Mouse (Mus musculus): ENCODE measurements around the gene Mmp15.

Gene Mmp15

DNA sequence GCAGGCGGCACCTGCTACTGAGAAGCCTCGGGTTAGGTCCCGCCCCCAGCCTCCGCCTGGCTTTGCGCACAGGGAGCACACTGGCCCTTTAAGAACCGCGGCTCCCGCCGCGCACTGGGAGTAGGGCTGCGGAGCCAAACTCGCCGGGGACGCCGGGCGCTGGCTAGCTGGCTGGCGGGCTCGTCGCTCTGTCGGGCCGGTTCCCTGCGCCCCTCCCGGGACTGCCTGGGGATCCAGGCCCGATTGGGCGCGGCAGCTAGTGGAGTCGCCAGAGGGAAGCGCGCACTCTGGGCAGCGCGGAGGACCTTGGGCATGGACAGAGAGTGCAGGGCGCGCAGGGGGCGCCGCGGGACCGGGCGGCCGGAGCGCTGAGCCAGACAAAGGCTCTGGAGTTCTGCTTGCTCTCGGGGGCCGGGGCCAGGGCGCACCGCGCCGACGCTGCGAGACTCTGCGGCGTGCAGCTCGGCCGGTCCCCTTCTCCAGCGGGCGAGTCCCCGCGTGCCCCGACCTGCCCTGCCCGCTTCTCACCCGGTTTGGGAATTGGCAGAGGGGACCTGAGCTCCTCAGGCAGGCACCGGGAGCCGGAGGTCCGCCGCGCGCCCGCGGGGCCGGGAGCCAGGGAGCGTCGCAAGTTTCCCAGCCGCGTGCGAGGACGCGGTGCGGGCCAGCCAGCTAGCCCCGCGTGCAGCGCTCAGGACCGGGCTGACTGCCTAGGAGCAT lies at the start of gene Mmp15:
Gene Mmp15 (plus strand): TSS at position 118 of the 720 bp plus-strand sequence.
- DNase-seq (ENCODE audit: low read depth) = no peak

DNA sequence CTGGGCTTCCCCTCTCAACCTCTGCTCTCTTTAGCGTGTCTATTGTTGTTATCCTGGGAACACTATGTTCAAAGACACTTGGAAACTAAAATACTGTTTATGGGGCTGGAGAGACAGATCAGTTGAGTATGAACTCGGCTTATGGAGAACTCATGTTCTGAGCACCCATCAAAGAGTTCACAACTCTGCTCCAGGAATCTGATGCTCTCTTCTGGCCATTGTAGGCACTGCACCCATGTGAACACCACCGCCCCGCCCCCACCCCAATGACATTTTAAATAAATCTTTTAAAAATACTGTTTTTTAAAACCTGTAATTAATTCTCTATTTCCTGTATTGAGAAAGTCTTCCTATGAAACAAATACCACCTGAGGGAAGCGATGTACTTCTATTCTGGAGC lies 49.7 kb upstream of the Mmp15 start:
- peak; percentile 65 for DNase-seq (ENCODE audit: low read depth)

DNA sequence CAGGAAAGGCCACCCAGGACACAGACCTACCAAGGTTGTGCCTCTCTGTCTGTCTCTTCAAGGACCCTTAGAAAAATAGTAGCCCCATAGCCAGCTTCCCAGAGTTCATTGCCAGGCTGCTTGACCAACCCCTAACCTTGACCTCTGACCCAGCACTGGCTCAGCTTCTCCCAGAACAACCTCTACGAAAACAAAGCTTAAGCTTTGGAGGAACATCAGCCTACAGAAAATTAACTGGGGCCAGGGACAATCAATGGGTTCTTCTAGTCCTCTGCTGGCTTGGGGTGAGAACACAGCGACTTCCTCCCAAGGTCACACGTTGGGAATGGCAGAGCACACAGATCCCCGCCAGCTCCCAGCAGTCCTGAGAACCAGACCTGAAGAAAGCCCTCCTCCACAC lies 46.5 kb upstream of the Mmp15 start:
- no peak for DNase-seq (ENCODE audit: low read depth)

DNA sequence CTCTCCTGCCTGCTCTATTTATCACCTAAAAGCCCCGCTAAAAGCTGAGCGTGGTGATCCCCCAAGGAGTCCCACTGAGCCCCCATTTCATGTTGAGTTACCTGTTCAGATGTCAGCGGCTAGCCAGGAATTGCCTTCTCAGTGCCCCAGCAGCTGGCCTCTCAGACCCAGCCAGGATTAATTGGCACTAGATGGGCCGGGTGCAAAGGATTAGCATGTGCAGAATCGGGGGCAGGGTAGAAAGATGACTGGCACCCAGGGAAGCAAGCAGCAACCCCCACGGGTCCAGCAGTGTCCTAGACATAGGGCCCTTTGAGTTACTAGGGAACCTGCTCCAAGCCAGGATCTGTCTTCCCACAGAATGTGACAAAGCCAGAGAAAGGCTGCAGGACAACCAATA lies 45.6 kb upstream of the Mmp15 start, which contains the start of gene Cngb1:
Gene Cngb1 (minus strand): TSS at position 155 of the 400 bp plus-strand sequence.
- DNase-seq (ENCODE audit: low read depth) = no peak

DNA sequence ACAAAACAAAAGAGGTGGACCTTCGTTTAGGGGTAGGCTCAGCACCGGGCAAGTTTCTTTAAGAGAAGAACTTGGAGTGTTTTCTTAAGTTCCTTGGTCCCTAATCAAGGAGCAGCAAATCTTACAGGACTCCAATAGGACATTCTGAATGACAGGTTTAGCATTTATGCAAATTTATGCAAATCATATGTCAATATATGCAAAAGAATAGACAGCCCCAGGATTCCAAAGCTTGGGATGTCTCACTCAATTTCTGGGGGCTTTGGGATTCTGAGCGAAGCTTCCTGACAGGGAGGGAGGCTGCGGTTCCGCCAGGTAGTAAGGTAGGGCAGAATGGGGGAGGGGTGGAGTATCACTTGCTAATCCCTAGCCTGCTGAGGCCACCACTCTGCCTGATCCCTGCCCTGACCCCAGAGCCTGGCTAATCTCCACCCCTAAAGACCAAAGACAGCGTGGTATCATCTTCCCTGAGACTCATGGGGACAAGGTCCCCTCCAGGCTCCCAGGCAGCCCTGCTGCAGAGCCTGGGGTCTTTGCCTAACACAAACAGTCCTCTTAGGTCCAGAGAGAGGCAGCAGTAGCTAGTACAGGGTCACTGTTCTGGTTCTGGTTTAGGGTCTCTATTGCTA lies 41.6 kb upstream of the Mmp15 start, which contains the start of gene Tepp:
Gene Tepp (plus strand): TSS at position 225 of the 629 bp plus-strand sequence.
- DNase-seq (ENCODE audit: low read depth) = no peak

DNA sequence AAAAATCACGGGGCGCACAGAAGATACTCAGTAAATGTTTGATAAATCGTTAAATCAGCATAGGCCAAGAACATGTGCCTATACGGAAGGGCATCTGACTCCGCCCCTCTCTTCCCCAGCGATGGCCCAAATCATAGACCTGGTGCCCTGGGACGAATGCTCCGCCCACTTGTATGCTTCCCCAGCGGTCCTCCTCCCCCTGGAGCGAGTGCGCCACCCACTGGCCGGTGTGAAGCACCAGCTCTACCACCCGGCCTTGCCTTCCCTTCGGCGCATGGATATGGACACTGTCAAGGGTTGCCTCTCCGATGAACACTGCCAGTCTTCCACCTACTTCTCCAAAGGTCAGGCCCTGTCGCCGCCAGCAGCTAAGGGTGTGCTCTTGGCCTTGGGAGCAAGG lies 39.2 kb upstream of the Mmp15 start:
- DNase-seq (ENCODE audit: low read depth) = peak; percentile 78

DNA sequence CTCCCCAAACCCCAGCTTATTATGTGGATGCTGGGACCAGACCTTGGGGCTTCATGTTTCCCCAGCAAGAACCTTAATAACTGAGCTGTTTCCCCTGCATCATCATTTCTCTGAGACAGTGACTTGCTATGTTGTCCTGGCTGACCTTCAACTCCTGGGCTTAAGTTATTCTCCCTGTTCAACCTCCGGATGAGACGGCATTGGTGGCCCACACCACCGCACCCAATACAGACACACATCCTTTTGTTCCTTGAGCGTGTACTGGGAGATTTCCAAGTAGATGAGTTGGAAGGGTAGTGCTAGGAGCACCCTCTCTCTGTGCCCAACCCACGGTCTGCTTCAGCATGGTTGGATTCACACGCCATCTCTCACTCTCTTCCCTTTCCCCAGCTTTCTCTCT lies 38.2 kb upstream of the Mmp15 start:
- DNase-seq (ENCODE audit: low read depth) = no peak

DNA sequence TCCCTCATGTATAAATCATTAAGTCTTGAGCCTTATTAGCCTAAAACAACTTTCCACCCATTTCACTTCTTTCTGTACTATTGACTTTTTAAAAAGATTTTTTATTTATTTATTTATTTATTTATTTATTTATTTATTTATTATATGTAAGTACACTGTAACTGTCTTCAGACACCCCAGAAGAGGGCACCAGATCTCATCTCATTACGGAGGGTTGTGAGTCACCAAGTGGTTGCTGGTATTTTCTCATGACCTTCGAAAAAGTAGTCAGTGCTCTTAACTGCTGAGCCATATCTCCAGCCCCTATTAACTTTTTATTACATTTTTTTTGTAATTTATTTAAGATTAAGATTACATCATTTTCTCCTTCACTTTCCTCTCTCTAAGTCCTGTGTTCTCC lies 37.4 kb upstream of the Mmp15 start:
- DNase-seq (ENCODE audit: low read depth) = peak; percentile 78

DNA sequence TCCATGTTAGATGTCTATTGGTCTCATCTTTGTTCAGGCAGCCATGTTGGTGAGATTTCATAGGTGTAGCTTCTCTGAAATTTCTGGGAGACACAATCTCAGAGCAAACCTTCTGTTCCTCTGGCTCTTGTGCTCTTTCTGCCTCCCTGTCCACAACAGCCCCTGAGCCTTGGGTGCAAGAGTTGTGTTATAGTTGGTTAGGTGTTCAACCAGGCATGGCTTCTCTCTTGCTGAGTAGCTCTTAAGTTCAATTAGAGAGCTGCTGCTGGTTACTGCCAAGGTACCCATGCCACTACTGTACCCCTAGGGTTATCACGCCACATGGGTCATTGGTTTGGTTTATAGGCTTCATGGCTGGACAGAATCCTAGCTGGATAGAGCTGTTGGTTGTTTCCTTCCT lies 36.7 kb upstream of the Mmp15 start:
- no peak for DNase-seq (ENCODE audit: low read depth)

DNA sequence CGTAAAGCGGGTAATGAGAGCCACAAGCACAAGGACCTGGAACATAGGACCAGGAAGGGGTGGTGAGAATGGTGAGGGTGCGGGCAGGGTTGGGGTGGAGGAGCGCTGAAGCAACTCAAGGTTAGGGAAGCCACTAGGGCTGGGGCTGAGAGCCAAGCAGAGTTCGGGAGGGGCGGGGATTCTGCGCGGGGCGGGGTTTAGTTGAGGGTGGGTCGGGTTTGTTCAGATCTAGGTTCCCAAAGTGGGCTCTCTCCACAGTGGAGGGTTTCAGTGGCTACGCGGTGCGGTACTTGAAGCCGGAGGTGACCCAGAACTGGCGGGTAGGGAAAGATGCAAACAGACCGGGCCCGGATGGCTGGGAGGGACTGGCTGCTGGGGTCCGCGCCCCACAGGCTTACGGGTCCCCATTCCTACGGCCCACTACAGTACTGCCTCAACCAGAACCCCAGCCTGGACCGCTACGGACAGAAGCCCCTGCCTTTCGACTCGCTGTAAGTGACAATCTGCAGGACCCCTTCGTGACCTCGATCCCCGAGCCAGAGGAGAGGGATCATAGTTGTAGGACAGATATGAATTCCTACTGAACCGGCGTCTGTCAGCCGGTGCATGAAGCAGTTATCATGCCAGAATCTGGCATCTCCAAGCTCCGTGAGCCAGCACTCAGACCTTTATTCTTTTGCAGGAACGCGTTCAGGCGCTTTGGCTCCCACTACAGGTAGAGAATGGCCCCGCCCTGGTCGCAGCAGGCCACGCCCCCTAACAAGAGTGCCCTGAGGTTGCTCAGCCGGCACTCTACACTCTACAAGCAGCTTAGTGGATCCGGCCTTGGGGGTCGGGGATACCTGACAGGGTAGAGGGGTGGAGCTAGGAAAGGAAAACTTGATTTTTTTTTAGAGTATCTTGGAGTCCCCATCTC lies 31.6 kb upstream of the Mmp15 start:
- no peak for DNase-seq (ENCODE audit: low read depth)

DNA sequence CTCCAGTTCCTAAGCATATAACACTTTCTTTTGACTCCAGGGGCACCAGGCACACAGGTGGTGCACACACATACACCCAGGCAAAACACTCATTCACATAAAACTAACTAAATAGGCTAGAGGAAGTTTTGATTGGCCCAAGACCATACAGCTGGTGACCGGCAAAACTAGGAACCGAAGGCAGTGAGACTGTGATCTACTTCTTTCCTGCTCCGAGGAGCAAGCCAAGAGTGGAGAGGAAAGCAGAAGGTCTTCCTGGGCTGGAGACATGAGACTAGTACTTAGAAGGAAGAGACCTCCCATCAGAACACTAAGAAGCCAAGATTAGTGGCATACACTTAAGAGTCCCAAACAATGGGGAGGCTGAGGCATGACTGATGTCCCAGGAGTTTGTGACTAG lies 28.9 kb upstream of the Mmp15 start:
- DNase-seq (ENCODE audit: low read depth) = no peak

DNA sequence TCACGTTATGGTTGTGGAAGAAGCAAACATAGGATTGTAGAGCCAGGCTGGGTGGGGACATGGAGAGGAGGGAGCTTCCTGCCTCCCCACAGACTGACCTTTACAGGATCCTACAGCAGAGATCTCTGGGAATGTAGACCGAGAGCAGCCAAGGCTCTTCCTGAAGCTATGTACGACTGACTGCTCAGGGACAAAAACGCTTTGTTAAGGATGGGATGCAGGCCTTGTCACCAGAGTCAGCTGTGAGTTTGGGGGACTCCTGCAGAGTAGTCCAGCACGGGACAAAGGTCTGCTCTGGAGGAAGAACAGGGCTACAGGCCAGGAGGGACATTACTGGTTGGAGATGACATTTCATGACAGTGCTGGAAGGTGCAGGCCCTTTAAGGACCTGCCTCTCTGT lies 27.4 kb upstream of the Mmp15 start:
- DNase-seq (ENCODE audit: low read depth) = no peak

DNA sequence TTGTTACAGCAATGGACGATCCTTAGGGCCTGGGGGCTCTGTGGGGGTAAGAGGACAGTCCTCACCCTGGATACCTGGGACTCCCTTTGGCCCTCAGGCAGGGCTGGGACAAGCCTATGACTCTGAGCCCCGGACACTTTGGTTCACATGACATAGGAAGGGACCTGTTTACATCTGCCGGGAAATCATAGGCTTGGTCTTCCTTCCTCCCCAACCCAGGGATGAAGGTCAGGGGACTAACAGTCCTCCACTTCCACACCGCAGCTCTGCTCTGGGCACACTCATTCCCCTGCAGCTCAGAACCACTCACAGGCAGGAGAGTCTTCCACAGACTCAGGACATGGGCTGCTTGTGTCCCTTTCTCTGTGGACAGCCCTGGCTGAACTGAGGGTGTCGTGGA lies 25.2 kb upstream of the Mmp15 start:
- DNase-seq (ENCODE audit: low read depth) = no peak

DNA sequence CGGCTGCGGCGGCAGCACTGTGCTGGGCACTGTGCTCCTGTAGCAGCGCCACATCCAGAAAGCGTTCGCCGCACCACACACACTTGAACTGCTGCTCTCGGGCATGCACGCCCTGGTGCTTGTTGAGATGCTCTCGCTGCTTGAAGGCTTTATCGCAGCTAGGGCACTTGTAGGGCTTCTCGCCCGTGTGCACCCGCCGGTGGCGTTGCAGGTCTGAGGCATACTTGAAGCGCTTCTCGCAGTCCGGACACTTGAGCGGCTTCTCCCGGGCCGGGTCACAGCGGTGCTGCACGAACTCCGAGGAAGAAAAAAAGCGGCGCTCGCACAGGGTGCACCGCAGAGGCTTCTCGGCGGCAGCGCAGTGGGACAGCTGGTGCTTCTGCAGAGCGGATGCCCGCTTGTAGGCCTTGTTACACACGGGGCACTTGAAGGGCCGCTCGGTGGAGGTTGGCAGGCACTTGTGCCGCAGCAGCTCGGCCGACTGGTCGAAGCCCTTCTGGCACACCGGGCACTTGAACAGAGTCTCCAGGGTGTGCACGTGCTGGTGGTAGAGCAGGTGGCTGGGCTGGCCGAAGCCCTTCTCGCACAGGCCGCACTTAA lies 24.1 kb upstream of the Mmp15 start:
- no peak for DNase-seq (ENCODE audit: low read depth)

DNA sequence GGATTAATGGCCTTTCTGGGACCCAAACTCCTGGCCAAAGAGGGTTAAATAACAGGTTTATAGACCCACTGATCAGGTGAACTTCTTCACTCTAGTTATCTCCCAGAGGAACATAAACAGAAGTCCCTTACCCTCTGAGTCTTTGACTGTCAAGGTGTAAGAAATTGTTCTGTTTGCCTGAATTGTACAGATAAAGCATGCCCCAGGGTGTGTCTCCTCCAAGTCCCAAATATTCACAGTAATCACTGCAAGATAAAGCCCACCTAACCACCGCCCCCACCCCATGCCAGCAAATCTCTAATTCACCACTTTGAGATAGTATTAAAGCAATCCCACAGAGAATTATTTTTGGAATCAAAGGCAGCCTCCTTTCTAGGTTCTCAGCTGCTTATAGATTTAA lies 21.7 kb upstream of the Mmp15 start:
- DNase-seq (ENCODE audit: low read depth) = no peak

DNA sequence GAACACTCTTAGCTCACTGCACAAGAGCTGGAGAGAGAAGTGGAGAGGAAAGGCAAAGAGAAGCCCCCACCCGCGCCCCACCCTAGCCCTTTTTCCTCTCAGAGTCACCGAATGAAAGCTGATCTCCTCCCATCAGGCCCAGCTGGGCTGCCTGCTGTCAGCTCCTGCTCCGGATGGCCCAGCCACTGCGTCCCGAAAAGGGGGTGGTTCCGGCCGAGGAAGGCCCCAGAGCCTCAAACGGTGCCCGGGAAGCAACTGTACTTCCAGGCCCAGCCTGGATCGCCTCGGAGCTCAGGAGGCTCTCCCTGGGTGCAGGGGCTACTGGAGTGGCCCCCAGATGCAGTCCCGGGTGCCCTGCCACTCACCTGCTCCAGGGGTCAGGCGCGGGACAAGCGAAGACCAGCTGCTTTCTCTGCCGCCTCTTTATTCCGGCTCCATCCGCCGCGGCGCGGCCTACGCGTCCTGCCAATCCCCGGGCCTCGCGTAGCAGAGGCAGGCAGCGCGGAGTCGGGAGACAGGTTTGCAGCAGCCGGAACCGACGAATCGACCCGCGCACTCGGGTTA lies 20.8 kb upstream of the Mmp15 start:
- DNase-seq (ENCODE audit: low read depth) = peak; percentile 73

DNA sequence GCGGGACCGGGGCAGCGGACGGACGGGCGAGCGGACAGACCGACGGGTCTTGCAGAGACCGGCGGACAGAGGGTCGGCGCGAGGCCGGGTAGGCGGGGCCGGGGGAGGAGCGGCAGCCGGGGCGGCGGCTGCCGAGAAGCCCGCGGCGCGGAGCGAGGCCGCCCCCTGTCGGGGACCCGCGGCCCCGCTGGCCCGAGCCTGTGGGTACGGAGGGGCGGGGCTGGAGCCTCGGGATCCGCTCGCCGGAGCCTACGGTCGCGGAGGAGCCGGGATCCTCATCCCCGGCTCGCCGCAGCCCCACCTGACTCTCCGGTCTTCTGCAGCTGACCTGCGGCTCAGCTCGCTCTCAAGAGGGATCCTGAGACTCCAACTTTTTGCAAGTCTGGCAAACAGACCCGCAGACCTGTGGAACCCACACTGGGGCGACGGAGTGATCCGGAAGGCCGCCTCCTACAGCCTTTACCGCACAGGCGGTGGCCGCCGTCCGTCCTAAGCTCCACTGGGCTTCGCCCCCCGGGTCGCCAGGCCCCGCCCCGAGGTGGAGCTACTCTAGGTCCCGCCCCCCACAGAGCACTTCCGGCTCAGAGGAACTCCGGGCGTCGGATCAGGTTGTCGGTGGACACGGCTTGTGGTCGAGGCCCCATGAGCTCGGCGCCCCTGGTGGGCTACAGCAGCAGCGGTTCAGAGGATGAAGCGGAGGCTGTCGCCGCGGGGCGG lies 20.2 kb upstream of the Mmp15 start, which contains the start of the genes Zfp319 and Usb1:
Gene Zfp319 (minus strand): TSS at position 231 of the 717 bp plus-strand sequence.
Gene Usb1 (plus strand): TSS at position 565 of the 717 bp plus-strand sequence.
- DNase-seq (ENCODE audit: low read depth) = peak; percentile 97

DNA sequence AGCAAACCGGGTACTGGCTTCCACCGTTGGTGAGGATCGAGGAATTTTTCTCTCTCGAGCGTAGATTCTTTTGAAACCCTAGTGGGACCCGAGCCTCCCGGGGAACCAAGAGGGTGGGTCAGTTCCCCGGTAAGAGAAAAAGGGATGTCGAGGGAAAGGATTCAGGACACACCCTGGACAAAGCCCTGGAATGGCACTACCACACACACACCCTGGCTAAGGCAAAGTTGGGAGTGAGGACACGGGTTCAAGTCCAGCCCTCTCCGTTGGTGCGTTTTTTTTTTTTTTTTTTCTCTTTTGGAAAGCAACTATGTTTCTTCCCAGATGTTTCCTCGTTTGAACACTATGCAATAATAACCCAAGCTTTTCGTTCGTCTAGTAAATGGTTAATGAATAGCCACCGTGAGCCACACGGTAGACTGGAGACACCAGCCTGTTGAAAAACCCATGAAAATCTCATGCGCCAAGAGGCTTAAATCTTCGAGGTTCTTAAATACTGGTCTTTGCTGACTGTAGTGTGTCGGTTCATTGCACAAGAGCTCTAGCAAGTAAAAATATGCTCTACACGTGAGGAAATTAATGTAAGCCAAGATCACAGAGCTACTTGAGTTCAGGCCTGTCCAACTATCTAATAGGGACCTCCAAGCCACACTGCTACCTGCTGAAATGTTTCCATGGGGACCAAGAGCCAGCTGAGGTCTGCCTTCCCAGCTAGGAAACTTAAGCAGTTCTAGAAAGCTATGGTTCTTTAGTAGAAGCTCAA lies 19.4 kb upstream of the Mmp15 start:
- peak; percentile 41 for DNase-seq (ENCODE audit: low read depth)

DNA sequence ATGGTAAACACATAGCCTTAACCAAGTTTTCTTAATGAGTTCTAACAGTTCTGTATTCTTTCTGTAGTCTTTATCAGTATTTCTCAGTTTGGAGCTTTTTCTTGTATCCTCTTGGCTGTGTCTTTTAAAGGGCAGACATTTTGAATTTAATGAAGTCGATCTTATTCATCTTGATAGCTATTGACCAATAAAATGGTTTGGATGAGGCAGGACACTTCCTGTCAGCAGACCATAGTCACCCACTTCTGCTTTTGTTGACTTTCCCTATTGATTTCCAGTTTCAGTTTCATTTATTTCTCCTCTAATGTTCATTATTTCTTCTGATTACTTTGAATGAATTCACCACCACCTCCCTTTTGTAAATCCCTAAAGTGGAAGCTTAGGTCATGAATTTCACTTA lies 16.4 kb upstream of the Mmp15 start:
- peak; percentile 73 for DNase-seq (ENCODE audit: low read depth)

DNA sequence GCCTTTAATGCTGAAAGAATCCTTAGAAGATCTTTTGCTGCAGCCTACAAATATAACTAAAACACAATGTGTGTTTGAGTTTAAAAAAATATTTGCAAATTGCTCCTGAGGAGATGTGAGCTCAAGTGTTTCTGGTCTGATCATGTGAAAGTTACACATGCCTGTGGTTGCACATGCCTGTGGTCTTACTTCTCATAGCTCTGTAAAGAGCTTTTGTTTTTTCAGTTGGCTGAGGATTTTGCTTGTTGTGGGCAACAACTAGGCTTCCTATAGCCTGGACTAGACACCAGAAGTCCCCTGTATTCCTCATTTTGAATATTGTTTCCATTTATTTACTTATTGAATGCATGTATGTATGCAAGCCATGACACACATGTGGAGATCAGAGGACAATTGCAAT lies 15.7 kb upstream of the Mmp15 start:
- no peak for DNase-seq (ENCODE audit: low read depth)

Data from 416B (cell line).